Mouse (Mus musculus) cerebellum, postnatal 36 days (tissue): ENCODE results near the gene Frrs1l.

Source experiments
- DNase-seq, 2 experiments: peaks; one replicate each; pipeline ENCODE4 v3.0.0; 2021 to 2022; ENCODE audit warnings: mixed read lengths in 2 of 2

The Frrs1l gene

GRCm38 (mm10) chr4:56912382-56913001 is 77.7 kb downstream of the Frrs1l start:
- DNase-seq = no peak

- no peak for DNase-seq
Measured at GRCm38 (mm10) chr4:56909568-56909967, 80.6 kb downstream of the Frrs1l start.

DNA sequence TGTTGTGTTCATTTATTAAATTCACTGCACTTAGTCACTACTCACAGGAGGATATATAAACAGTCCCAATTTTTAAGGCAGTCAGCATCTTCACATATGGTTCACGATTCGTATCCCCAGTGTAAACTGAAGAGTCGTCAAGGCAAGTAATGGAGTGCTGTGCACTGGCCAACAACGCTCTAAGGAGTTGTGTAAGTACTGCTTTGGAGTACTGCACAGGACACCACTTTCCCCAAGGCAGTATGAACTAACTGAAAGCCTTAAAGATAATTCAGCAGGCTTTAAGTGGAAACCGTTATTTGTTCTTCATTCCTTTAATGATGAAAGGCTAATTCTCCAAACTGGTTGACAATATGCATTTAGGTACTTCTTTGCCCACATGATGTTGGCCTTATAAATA is 82.5 kb downstream of the Frrs1l start:
- no peak for DNase-seq
